Mouse (Mus musculus): ENCODE data around the gene Derl2.
A peak's percentile ranks its signal among the peaks of the same experiment; 100 is the strongest.

Derl2 gene

GRCm38 (mm10) chr11:70982030-70982429 lies 37.6 kb downstream of the Derl2 start:
- no peak for DNase-seq (ENCODE audit: low spot score in 2 of 2)

GRCm38 (mm10) chr11:70980751-70981510 lies 38.7 kb downstream of the Derl2 start:
- no peak for DNase-seq (ENCODE audit: low spot score in 2 of 2)

GRCm38 (mm10) chr11:70980232-70980631 lies 39.4 kb downstream of the Derl2 start:
- DNase-seq (ENCODE audit: low spot score in 2 of 2) = no peak

GRCm38 (mm10) chr11:70977293-70977692 lies 42.3 kb downstream of the Derl2 start:
- no peak for DNase-seq (ENCODE audit: low spot score in 2 of 2)

GRCm38 (mm10) chr11:70975193-70975592 lies 44.4 kb downstream of the Derl2 start:
- DNase-seq (ENCODE audit: low spot score in 2 of 2) = no peak

- DNase-seq (ENCODE audit: low spot score in 2 of 2) = peak in 1 of 2 experiments; percentile 25
These were observed 45.7 kb downstream of the Derl2 start for GRCm38 (mm10) chr11:70973947-70974346.

- no peak for DNase-seq (ENCODE audit: low spot score in 2 of 2)
These were observed 47.1 kb downstream of the Derl2 start for GRCm38 (mm10) chr11:70972586-70972985.

GRCm38 (mm10) chr11:70970560-70971540 lies 48.8 kb downstream of the Derl2 start:
- peak; percentile 52 to 75 for DNase-seq (ENCODE audit: low spot score in 2 of 2)

GRCm38 (mm10) chr11:70969821-70970559 lies 49.7 kb downstream of the Derl2 start, which contains the start of the genes Nup88 and Rpain:
Gene Nup88 (minus strand): TSS chr11:70969973.
Gene Rpain (plus strand): TSS chr11:70970213.
- peak; percentile 92 to 93 for DNase-seq (ENCODE audit: low spot score in 2 of 2)

GRCm38 (mm10) chr11:70969271-70969794 lies 50.3 kb downstream of the Derl2 start:
- no peak for DNase-seq (ENCODE audit: low spot score in 2 of 2)

- DNase-seq (ENCODE audit: low spot score in 2 of 2) = no peak
These were observed 55.3 kb downstream of the Derl2 start for GRCm38 (mm10) chr11:70964222-70964907.

- no peak for DNase-seq (ENCODE audit: low spot score in 2 of 2)
These were observed 58.7 kb downstream of the Derl2 start for GRCm38 (mm10) chr11:70960786-70961554.

All from spleen, postnatal 36 days (tissue).